ENCODE assay signal across 9 mouse cellular contexts in genomic region chr10:118820901-118821300, GRCm38 (mm10). TPM values are rescaled to one million over a fixed set of nuclear protein-coding genes. Genes with fewer than 3 reads are reported as not detected.
DNase-seq lines count a peak whose midpoint lies in the region; ATAC-seq lines count a peak whose summit lies in the region.
"Had no signal": no experiment of that assay in that cellular context is flagged by ENCODE, and none has a peak within 500 bp of the region (broad histone marks: within the 10 kb centered on the region; RNA-seq: fewer than 3 reads in every experiment).

No protein-coding gene starts in this region.

- no peak overlapping the region for H3K4me3 ChIP-seq in heart, embryonic 11.5 days (ENCODE audit: low read depth, low read length)

- no peak overlapping the region for H3K27ac ChIP-seq in heart, embryonic 11.5 days (ENCODE audit: low read depth, low read length)

- no peak overlapping the region for H3K4me2 ChIP-seq in heart, embryonic 11.5 days

- H3K27me3 ChIP-seq in heart, embryonic 11.5 days (ENCODE audit: control insufficient read depth, insufficient read depth, low read length), result no peaks in the 10 kb centered on the region

- no peaks in the 10 kb centered on the region for H3K36me3 ChIP-seq in heart, embryonic 11.5 days (ENCODE audit: control insufficient read depth, insufficient read depth, low read length)
- H3K36me3 ChIP-seq: G1E had no signal

- H3K9ac ChIP-seq in heart, embryonic 11.5 days (ENCODE audit: low read depth, low read length), result no peak overlapping the region

- 46% methylated on average over 7 of the region's 7 CpGs for WGBS in heart, embryonic 11.5 days (ENCODE audit: insufficient replicate concordance)

- no peaks in the 10 kb centered on the region for H3K4me1 ChIP-seq in heart, embryonic 11.5 days (ENCODE audit: control insufficient read depth, insufficient read depth, low read length)

- H3K9me3 ChIP-seq in heart, embryonic 11.5 days (replicated peaks; ENCODE audit: control insufficient read depth, low read length), result no peaks in the 10 kb centered on the region

- ATAC-seq in frontal cortex, adult (ENCODE audit: low TSS enrichment), result peak; percentile 86
- no peak for ATAC-seq in heart, embryonic 11.5 days (replicated peaks; ENCODE audit: insufficient number of reproducible peaks, low FRiP score, low TSS enrichment)

- intact Hi-C loops in heart, postnatal 14 days (cut with DNase I), result no loop called here
- intact Hi-C loops in heart, postnatal 25 days (cut with DNase I), result no loop called here

- peak; percentile 19 to 30 for DNase-seq in heart, postnatal 14 days
- DNase-seq in heart, postnatal 25 days (ENCODE audit: low spot score), result no peak
- peak; percentile 23 to 62 for DNase-seq in layer of hippocampus, adult 8-10 months (ENCODE audit: low spot score in 2 of 2)
- DNase-seq in lung, postnatal 36 days, result peak; percentile 53
- DNase-seq in right cerebral cortex, postnatal 14 days, result peak; percentile 53
- DNase-seq in urinary bladder, postnatal 36 days (ENCODE audit: low spot score in 2 of 2), result no peak

RNA-seq across cellular contexts. Expression of gene Dyrk2, which starts 49.1 kb away (rescaled TPM):
- total RNA-seq in heart, postnatal 14 days (2021), result 10 to 100 TPM; 57.4 to 62.8 TPM
- 10 to 100 TPM; 39.7 to 43.6 TPM for total RNA-seq in heart, postnatal 25 days (2021)
- 10 to 100 TPM; 43.8 to 52.1 (median 48.6) TPM for total RNA-seq in layer of hippocampus, adult 8-10 months (2022)
- 14.0 and 15.4 TPM in 2 replicates for polyA plus RNA-seq in heart, embryonic 11.5 days (2014; fragmentation: Nextera tagmentation; extraction: Ambion mirVana)

Comparison
In these comparisons a context has a peak if more than half of its experiments do, and no peak if none do; other contexts are left out.
1. DNase-seq: peak in heart, postnatal 14 days (2 of 2), layer of hippocampus, adult 8-10 months (2 of 2), lung, postnatal 36 days (single experiment) and right cerebral cortex, postnatal 14 days (single experiment); none in heart, postnatal 25 days (single experiment) and urinary bladder, postnatal 36 days (0 of 2).